Mouse (Mus musculus): ENCODE results near the gene Kif1b.
A peak's percentile ranks its signal among the peaks of the same experiment; 100 is the strongest.
"Not testable (repeated sequence)": the region's sequence is repeated elsewhere in the genome, so short reads cannot be mapped to it uniquely, and the experiment has no call there.

Gene Kif1b

GRCm38 (mm10) chr4:149220042-149220473 lies 87.4 kb downstream of the Kif1b start:
- no peak for DNase-seq (ENCODE audit: low spot score in 2 of 2)

DNA sequence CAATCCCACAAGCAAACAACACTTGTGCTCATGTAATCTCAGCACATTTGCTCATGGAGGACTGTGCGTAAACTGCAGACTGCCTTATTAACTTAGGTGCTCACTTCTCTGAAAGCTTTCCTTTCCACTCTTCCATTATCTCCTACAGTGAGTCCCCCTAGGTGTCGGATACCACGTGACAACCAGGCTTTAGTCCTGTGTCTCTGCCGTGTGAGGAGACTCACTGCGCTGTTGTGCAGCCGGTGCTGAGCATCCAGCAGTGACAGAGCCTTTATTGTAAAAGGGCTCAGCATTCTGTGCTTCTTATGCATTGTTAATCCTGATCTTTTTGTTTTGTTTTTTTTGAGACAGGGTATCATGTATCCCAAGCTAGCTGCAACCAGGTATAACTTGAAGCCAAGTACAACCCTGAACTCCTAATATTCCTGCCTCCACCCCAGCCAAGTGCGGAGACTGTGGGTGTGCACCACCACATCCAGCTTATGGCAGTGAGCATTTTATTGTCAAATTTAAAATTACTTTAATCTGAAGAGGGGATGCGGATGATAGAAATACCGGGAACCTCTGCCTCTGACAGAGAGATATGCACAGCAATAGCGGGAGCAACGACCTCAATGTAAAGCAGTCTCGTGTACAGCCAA lies 88.0 kb downstream of the Kif1b start:
- no peak for DNase-seq (ENCODE audit: low spot score in 2 of 2)

DNA sequence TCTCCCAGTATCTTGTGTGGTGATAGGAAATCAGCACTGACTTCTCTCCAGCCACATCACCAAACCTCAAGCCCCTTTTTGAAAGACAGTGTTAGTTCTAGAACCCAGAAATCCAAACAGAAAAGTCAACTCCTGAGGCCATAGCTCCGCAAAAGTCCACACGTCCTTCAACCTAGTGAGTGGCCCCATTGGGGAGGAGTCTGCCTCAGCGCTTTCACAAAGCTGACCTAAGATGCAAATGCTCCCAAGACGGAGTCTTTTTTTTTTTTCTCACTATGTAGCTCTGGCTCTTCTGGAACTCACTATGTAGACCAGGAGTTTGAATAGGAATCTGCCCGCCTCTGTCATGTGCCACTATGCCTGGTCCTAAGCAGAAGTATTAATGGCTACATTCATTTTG lies 89.0 kb downstream of the Kif1b start:
- DNase-seq (ENCODE audit: low spot score in 2 of 2), result no peak

DNA sequence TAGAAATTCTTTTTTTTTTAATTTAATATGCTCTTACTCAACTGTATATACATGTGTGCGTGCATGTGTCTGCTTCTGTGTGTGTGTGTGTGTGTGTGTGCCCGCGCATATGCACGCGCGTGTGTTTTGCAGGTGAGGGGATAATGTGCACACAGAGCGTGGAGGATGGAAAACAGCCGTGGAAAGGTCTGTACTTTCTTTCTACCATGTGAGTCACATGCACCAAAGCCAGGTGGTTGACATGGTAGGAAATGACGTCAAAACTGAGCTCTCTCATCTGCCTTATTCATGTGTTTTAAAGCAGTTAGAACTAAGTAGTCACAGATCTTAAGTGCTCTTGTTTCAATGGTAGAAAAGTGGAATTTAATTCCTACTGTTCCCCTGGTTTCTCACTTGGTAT lies 91.5 kb downstream of the Kif1b start:
- DNase-seq (ENCODE audit: low spot score in 2 of 2), result no peak

DNA sequence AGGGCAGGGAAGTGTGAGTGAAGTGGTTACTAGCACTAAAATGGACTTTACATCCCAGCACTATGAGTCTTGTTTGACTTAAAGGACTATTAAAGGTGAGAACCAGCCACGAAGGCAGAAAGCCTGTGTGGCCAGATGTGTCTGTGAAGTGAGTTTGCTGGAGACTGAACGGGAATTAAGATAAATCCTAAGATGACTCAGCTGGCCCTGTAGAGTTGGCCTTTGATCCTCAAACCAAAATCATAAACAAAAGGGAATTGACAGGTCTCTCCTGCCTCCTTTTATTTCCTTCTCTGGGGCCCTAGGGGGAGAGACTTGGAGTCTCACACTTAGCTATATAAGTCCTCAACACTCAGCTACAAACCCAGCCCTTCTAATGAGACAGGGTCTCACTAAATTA lies 92.1 kb downstream of the Kif1b start:
- DNase-seq (ENCODE audit: low spot score in 2 of 2), result no peak

DNA sequence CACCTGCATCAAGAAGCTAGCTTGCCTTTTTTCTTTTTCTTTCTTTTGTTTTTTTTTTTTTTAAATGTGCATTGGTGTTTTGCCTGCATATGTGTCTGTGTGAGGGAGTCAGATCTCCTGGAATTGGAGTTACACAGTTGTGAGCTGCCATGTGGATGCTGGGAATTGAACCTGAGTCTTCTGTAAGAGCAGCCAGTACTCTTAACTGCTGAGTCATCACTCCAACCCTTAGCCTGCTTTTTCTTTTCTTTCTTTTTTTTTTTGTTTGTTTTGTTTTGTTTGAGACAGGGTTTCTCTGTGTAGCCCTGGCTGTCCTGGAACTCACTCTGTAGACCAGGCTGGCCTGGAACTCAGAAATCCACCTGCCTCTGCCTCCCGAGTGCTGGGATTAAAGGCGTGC lies 93.0 kb downstream of the Kif1b start:
- not testable (repeated sequence) for DNase-seq (ENCODE audit: low spot score in 2 of 2)

GRCm38 (mm10) chr4:149213466-149213865 lies 94.0 kb downstream of the Kif1b start:
- no peak for DNase-seq (ENCODE audit: low spot score in 2 of 2)

- not testable (repeated sequence) for DNase-seq (ENCODE audit: low spot score in 2 of 2)
Measured at GRCm38 (mm10) chr4:149211441-149211840, 96.1 kb downstream of the Kif1b start.

DNA sequence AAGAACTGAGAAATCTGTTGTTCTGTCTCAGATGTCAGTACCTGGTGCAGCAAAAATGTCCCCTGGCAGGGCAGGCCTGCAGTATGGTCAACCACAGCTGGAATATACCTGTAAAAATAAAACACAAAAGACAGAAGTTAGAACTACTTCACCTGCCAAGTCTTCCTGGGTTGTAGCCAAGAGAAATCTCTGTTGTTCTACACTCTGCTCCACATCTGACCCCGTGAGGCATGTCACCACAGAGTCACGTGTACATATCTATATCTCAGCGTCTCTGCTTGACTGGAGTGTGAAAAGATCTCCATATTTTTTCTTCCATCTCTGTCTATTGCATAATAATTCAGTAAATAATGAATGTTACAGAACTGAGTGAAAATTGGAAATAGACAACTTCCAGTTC lies 105.0 kb downstream of the Kif1b start:
- DNase-seq (ENCODE audit: low spot score in 2 of 2), result no peak

GRCm38 (mm10) chr4:149201110-149201509 lies 106.4 kb downstream of the Kif1b start:
- DNase-seq (ENCODE audit: low spot score in 2 of 2), result no peak

DNA sequence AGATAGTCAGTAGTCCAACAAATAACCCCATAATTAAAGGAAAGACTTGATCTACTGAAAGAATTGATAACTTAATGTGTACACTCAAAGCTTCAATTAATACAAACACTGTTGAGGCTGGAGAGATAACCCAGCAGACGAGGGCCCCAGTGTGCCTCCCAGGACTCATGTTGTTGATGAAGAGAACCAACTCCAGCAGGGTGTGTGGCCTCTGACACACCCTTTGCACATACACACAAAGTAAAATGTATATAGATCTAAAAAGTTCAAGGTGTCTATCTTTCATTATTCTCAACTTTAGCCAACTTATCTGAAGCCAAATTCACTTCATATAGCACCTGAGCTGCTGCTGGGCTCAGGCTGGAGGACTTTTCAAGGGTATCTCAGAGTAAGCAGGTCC lies 110.3 kb downstream of the Kif1b start:
- DNase-seq (ENCODE audit: low spot score in 2 of 2), result no peak

- no peak for DNase-seq (ENCODE audit: low spot score in 2 of 2)
Measured at GRCm38 (mm10) chr4:149191103-149191502, 116.4 kb downstream of the Kif1b start.

DNA sequence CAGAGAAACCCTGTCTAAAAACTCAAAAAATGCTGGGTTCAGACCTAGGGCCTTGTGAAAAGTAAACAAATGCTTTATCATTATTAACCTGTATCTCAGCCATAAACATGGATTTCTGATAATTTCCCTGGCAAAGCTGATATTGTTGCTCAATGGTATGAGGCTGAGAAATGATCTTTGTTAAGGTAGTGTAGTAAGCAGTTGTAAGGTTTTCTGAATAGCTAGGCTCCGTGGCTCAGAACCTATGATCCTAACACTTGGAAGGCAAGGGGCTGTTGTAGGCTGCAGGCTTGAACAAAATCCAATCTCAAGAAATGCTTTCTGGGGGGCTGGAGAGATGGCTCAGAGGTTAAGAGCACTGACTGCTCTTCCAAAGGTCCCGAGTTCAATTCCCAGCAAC lies 118.9 kb downstream of the Kif1b start:
- no peak for DNase-seq (ENCODE audit: low spot score in 2 of 2)

- DNase-seq (ENCODE audit: low spot score in 2 of 2), result no peak
Measured at GRCm38 (mm10) chr4:149182755-149183154, 124.7 kb downstream of the Kif1b start.

GRCm38 (mm10) chr4:149182192-149182591 lies 125.3 kb downstream of the Kif1b start:
- no peak for DNase-seq (ENCODE audit: low spot score in 2 of 2)

- no peak for DNase-seq (ENCODE audit: low spot score in 2 of 2)
Measured at GRCm38 (mm10) chr4:149179573-149179972, 127.9 kb downstream of the Kif1b start.

DNA sequence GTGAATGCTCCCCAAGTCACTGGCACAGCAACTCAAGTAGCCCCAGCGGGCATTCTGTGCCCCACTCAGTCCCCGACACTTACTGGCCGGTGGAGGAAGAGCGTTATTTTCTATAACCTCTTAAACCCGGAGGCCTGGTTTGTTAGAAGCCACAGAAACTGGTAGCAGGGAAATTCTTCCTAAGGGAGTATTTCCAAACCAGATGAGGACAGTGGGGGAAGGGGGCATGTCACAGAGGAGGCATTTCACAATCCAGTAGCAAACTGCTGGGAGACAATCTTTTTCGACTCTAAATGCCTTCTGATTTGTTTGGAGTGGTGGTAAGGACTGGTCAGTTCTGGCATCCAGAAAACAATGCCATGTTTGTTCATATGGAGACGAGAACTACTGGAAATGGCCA lies 128.3 kb downstream of the Kif1b start:
- DNase-seq (ENCODE audit: low spot score in 2 of 2), result no peak

GRCm38 (mm10) chr4:149178328-149178727 lies 129.2 kb downstream of the Kif1b start:
- DNase-seq (ENCODE audit: low spot score in 2 of 2), result no peak

DNA sequence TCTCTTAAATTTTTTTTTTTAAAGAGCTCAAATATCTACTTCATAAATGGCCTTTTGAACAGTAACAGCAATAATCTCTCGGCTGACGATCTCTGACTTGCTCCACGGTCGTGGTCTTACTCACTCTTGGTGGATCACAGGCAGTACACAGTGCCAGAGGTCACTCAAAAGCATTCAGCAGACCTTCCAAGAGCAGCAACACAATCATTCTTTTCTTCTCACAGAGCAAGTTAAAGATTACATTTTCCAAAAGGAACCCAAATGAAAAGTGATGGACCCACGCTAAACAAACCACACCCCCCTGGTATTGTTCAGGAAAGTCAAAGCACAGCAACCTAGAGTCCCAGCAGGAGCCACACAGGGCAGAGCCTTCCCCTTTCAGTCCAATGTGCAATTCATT lies 130.4 kb downstream of the Kif1b start:
- DNase-seq (ENCODE audit: low spot score in 2 of 2), result no peak

DNA sequence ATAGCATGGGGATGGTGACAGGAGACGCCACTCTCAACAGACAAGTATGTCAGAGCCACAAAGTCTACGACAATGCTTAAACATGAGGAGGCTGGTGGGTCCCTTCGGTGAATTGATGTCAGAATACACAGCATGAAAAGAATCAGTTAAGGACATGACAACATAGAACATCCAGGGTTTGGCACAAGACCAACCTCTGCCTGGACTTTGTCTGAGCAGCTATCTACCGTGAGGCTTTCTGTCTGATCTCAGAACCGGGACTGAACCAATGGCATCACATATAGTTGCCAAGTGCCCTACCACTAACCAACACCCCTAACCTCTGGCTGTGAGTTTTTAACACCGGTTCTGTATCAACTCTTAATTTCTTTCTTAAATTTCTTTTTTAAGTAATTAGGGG lies 130.8 kb downstream of the Kif1b start:
- no peak for DNase-seq (ENCODE audit: low spot score in 2 of 2)

GRCm38 (mm10) chr4:149173661-149174060 lies 133.8 kb downstream of the Kif1b start:
- no peak for DNase-seq (ENCODE audit: low spot score in 2 of 2)

DNA sequence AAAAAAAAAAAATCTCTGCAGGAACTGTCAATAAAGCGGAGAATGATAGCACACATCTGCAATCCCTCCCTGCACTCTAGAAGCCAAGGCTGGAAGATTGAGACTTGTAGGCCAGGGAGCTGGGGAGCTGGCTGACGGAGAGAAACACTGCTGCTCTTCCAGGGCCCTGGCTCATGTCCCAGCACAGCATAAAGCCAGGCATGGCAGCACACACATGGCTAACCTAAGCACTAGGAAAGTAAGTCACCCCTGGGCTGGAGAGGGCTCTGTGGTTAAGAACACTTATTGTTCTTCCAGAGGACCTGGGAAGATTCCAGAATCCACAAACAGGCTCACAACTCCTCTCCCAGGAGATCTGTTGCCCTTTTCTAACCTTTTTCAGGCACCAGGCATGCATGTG lies 134.8 kb downstream of the Kif1b start:
- no peak for DNase-seq (ENCODE audit: low spot score in 2 of 2)

- DNase-seq (ENCODE audit: low spot score in 2 of 2), result no peak
Measured at GRCm38 (mm10) chr4:149172083-149172482, 135.4 kb downstream of the Kif1b start.

- DNase-seq (ENCODE audit: low spot score in 2 of 2), result peak in 1 of 2 experiments; percentile 28
Measured at GRCm38 (mm10) chr4:149171581-149171981, 135.9 kb downstream of the Kif1b start.

All from spleen, postnatal 36 days (tissue).